ENCODE assay signal across 27 mouse cellular contexts in the genomic region with DNA sequence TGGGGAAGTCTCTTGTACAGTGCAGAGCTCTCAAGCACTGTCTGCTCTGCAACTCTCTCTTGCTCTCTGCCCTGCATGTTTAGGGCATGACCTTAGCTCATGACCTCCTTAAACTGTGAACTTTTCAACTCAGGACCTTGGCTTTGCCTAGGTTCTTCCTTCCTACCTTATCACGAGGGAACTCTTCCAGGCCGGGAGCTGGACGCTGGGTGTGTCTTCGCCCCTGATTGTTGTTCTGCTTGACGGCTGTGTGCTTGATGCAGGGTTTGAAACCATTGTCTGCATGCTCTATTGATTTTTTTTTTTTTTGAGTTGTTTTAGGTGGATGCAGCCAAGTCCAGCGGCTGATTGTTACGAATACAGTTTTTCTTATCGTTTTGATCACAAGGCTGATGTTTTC. TPM values are rescaled to one million over a fixed set of nuclear protein-coding genes. Genes with fewer than 3 reads are reported as not detected.
DNase-seq lines count a peak whose midpoint lies in the region; TF ChIP-seq lines count a peak whose summit lies in the region.
"Had no signal": no experiment of that assay in that cellular context is flagged by ENCODE, and none has a peak within 500 bp of the region (broad histone marks: within the 10 kb centered on the region; RNA-seq: fewer than 3 reads in every experiment).

No protein-coding gene starts in this region.

- no peak overlapping the region for H3K4me3 ChIP-seq in cerebellum, adult 2 months (replicated peaks; ENCODE audit: insufficient read depth, low read depth, low read length)
- H3K4me3 ChIP-seq in heart, adult 2 months: no peak overlapping the region
- H3K4me3 ChIP-seq in layer of hippocampus, adult 2 months: no peak overlapping the region
- no peak overlapping the region for H3K4me3 ChIP-seq in cortical plate, adult 2 months (ENCODE audit: insufficient read depth, low read length)
- H3K4me3 ChIP-seq: embryonic facial prominence, embryonic 10.5 days; embryonic facial prominence, embryonic 13.5 days; erythroblast, embryonic 14.5 days; forebrain, embryonic 12.5 days; forebrain, embryonic 15.5 days; heart, embryonic 12.5 days; heart, embryonic 15.5 days had no signal

- H3K27ac ChIP-seq in cerebellum, adult 2 months (ENCODE audit: insufficient read depth, low read length): peak overlapping the region; percentile 29; the same call in 1 of the 2 replicates
- peak overlapping the region; percentile 69 for H3K27ac ChIP-seq in heart, adult 2 months
- H3K27ac ChIP-seq in layer of hippocampus, adult 2 months: peak overlapping the region; percentile 2; the same call in 1 of the 2 replicates
- H3K27ac ChIP-seq in cortical plate, adult 2 months (ENCODE audit: insufficient read depth, low read length): 0 out of 2 replicates have a peak overlapping the region, but pooled peaks have one; percentile 52
- H3K27ac ChIP-seq: embryonic facial prominence, embryonic 10.5 days; embryonic facial prominence, embryonic 13.5 days; forebrain, embryonic 12.5 days; forebrain, embryonic 15.5 days; heart, embryonic 15.5 days; hindbrain, embryonic 14.5 days; hindbrain, postnatal 0 days had no signal

- peak; percentile 70; the same call in 1 of the 2 replicates for TF ChIP-seq EP300 in heart, adult 2 months (IDR thresholded peaks at IDR 0.05; ENCODE audit: insufficient read depth, low read depth, low read length)

- no peaks in the 10 kb centered on the region for H3K79me2 ChIP-seq in heart, adult 2 months (replicated peaks; ENCODE audit: control insufficient read depth, insufficient read depth, low read length)

- no peak for TF ChIP-seq CTCF in cerebellum, adult 2 months (IDR thresholded peaks at IDR 0.05; ENCODE audit: borderline replicate concordance, insufficient read depth, low read depth, low read length)
- TF ChIP-seq CTCF in heart, adult 2 months (IDR thresholded peaks at IDR 0.05): no peak
- no peak for TF ChIP-seq CTCF in layer of hippocampus, adult 2 months (conservative IDR thresholded peaks at IDR 0.05)
- TF ChIP-seq CTCF in cortical plate, adult 2 months (IDR thresholded peaks at IDR 0.05; ENCODE audit: extremely low read depth, insufficient read depth, low read length): no peak

- no peak for DNase-seq in cerebellum, adult 2 months
- no peak for DNase-seq in cerebellum, postnatal 4 days (ENCODE audit: low spot score in 2 of 2)
- peak in 1 of 2 experiments; percentile 59 for DNase-seq in heart, adult 2 months
- no peak for DNase-seq in heart, postnatal 36 days
- no peak for DNase-seq in layer of hippocampus, adult 2 months (ENCODE audit: low spot score in 2 of 2)
- no peak for DNase-seq in layer of hippocampus, adult 9-10 months (ENCODE audit: low spot score)
- DNase-seq in ovary, postnatal 36 days (ENCODE audit: low spot score): no peak
- DNase-seq: adrenal gland, adult 2 months; adrenal gland, postnatal 14 days; cerebellum, adult 11-12 months; cerebellum, adult 9-10 months; cerebellum, postnatal 14 days; embryo, embryonic 11 days; gastrocnemius, postnatal 14 days; heart, postnatal 4 days; kidney, adult 18-20 months had no signal

- peaks cover 27% of the 10 kb centered on the region for H3K36me3 ChIP-seq in heart, adult 2 months (ENCODE audit: control insufficient read depth, insufficient read depth, low read length)

- no peaks in the 10 kb centered on the region for H3K27me3 ChIP-seq in cerebellum, adult 2 months (ENCODE audit: control insufficient read depth, insufficient read depth, low read length)
- H3K27me3 ChIP-seq in heart, adult 2 months (ENCODE audit: control insufficient read depth, insufficient read depth, low read length): no peaks in the 10 kb centered on the region
- H3K27me3 ChIP-seq: embryonic facial prominence, embryonic 13.5 days; forebrain, embryonic 12.5 days; forebrain, embryonic 15.5 days; heart, embryonic 12.5 days; heart, embryonic 15.5 days; Patski had no signal

- H3K9ac ChIP-seq in heart, adult 2 months (ENCODE audit: low read depth, low read length): no peak overlapping the region
- H3K9ac ChIP-seq: embryonic facial prominence, embryonic 13.5 days; forebrain, embryonic 12.5 days; forebrain, embryonic 15.5 days; heart, embryonic 12.5 days; heart, embryonic 15.5 days; hindbrain, embryonic 14.5 days had no signal

- whole genome bisulfite sequencing in cerebellum, adult 2 months: 94% methylated on average over 8 of the region's 8 CpGs
- WGBS in heart, adult 2 months: 46% methylated on average over 8 of the region's 8 CpGs

- no peak for TF ChIP-seq POLR2A in cerebellum, adult 2 months (IDR thresholded peaks at IDR 0.05; ENCODE audit: borderline replicate concordance, insufficient read depth, low read length)
- TF ChIP-seq POLR2A in heart, adult 2 months (IDR thresholded peaks at IDR 0.05; ENCODE audit: insufficient read depth, low read depth, low read length): no peak
- TF ChIP-seq POLR2A in cortical plate, adult 2 months (IDR thresholded peaks at IDR 0.05; ENCODE audit: extremely low read depth, insufficient read depth, low read length): no peak

- peaks cover 21% of the 10 kb centered on the region; the same call in 1 of the 2 replicates for H3K4me1 ChIP-seq in cerebellum, adult 2 months (ENCODE audit: control insufficient read depth, insufficient read depth, low read length)
- peaks cover 17% of the 10 kb centered on the region for H3K4me1 ChIP-seq in heart, adult 2 months (ENCODE audit: control insufficient read depth, insufficient read depth, low read length)
- H3K4me1 ChIP-seq in cortical plate, adult 2 months (ENCODE audit: control insufficient read depth, insufficient read depth, low read length): peaks cover 2% of the 10 kb centered on the region; the same call in 1 of the 2 replicates
- H3K4me1 ChIP-seq: embryonic facial prominence, embryonic 10.5 days; forebrain, embryonic 12.5 days; forebrain, embryonic 15.5 days; heart, embryonic 12.5 days; heart, embryonic 15.5 days had no signal

- intact Hi-C loops in heart, adult 2 months (cut with DNase I): loop anchor here (2.0 kb wide), 1 partner anchor 15 kb away; no protein-coding TSS in a partner anchor
- intact Hi-C loops in heart, postnatal 36 days (cut with DNase I): no loop called here

RNA-seq across cellular contexts. Expression of gene Tsnax, which starts 11.3 kb away (rescaled TPM):
- polyA plus RNA-seq in cerebellum, adult 2 months (2012; rRNA removed): 185 and 201 TPM in 2 replicates
- total RNA-seq in heart, adult 2 months (2021): 10 to 100 TPM; 66.3 to 73.1 TPM
- polyA plus RNA-seq in heart, adult 2 months (2012; rRNA removed): 43.2 and 78.8 TPM in 2 replicates
- 10 to 100 TPM; 73.6 to 80.4 TPM for total RNA-seq in heart, postnatal 36 days (2021)
- total RNA-seq in layer of hippocampus, adult 2 months (2021): 100 to 1,000 TPM; 150 to 154 TPM
- 220 and 231 TPM in 2 replicates for polyA plus RNA-seq in cortical plate, adult 2 months (2012; rRNA removed)

RNA-seq across cellular contexts. Expression of gene Disc1, which starts 29.9 kb away (rescaled TPM):
- polyA plus RNA-seq in cerebellum, adult 2 months (2012; rRNA removed): 1.2 and 1.4 TPM in 2 replicates
- 1 to 10 TPM; 2.2 to 2.3 TPM for total RNA-seq in heart, adult 2 months (2021)
- polyA plus RNA-seq in heart, adult 2 months (2012; rRNA removed): 1.1 and 1.3 TPM in 2 replicates
- total RNA-seq in heart, postnatal 36 days (2021): 1 to 10 TPM; 2.2 to 2.9 TPM
- 1 to 10 TPM; 5.6 to 6.1 TPM for total RNA-seq in layer of hippocampus, adult 2 months (2021)
- polyA plus RNA-seq in cortical plate, adult 2 months (2012; rRNA removed): 0.65 and 1.0 TPM in 2 replicates
- polyA plus RNA-seq: erythroblast, embryonic 14.5 days had no signal

Comparison
In these comparisons a context has a peak if more than half of its experiments do, and no peak if none do; other contexts are left out.
1. H3K27ac ChIP-seq: peak in every context shown above with its lines; median percentile 69 in heart, adult 2 months; 52 in cortical plate, adult 2 months; 29 in cerebellum, adult 2 months; 2 in layer of hippocampus, adult 2 months.